Mouse (Mus musculus) heart, adult 2 months (tissue): ENCODE data around the gene Gm4846.

ENCODE experiments used
- CTCF ChIP-seq: fragments of 200-600 bp; IDR thresholded peaks from 2 replicates; pipeline ENCODE4 v1.8.1; 2022; ENCODE audit warnings: antibody characterized with exemption, mild to moderate bottlenecking, moderate library complexity
- EP300 ChIP-seq: fragments of 200-500 bp; IDR thresholded peaks from 2 replicates; pipeline ENCODE4 v1.6.1; 2011; ENCODE audit warnings: low read depth, low read length, control low read depth; ENCODE audit not compliant: insufficient read depth
- POLR2A ChIP-seq: fragments of 200-500 bp; IDR thresholded peaks from 2 replicates; pipeline ENCODE4 v1.6.1; 2011; ENCODE audit warnings: mild to moderate bottlenecking, low read depth, low read length, control low read depth; ENCODE audit not compliant: insufficient read depth

DNA sequence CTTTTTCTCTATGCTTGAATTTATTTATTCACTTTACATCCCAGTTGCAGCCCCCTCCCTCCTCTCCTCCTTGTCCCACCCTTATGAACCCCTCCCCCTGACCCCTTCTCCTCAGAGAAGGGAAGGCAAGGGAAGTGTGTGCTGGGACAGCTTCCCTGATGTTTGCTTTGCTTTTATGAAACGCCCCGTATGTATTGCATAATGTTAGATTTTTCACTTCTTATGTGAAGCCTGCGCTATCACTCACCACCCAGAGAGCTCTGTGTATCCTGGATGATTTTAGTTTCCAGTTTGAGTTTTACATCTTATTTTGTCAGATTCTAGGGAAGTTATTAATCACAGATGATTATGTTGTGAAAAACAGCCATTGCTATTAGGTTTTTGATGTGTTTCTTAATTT is 30.2 kb downstream of the Gm4846 start:
- no peak for TF ChIP-seq POLR2A
- no peak for TF ChIP-seq EP300
- TF ChIP-seq CTCF: no peak
